20 mouse cellular contexts compared by ENCODE assay signal in the genomic region with DNA sequence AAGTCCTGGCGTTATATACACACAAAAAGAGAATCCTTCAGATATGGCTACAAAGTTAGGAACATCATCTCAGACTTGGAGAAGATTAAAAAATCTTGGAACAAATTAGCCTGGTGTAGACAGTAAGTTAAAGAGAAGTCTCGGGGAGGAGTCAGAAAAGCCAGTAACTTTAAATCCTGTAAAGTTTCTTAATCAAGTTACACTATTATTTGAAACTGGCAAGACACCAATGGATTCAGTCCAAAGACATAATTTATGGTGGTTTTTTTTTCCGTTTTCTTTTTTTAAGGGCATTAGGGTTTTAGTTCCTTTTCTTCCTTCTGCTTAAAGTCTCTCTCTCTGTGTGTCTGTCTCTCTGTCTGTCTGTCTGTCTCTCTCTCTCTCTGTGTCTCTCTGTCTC.
A peak's percentile ranks its signal among the peaks of the same experiment; 100 is the strongest.
DNase-seq lines count a peak whose midpoint lies in the region; ATAC-seq and TF ChIP-seq lines count a peak whose summit lies in the region.
"Had no signal": no experiment of that assay in that cellular context is flagged by ENCODE, and none has a peak within 500 bp of the region (broad histone marks: within the 10 kb centered on the region; RNA-seq: fewer than 3 reads in every experiment).

No protein-coding gene starts in this region.

- no peak overlapping the region for H3K4me2 ChIP-seq in intestine, embryonic 15.5 days (replicated peaks)
- H3K4me2 ChIP-seq in intestine, postnatal 0 days (replicated peaks; ENCODE audit: low read depth): no peak overlapping the region
- H3K4me2 ChIP-seq in lung, postnatal 0 days (replicated peaks; ENCODE audit: low read depth, low read length): no peak overlapping the region
- no peak overlapping the region for H3K4me2 ChIP-seq in embryonic facial prominence, embryonic 13.5 days
- H3K4me2 ChIP-seq in liver, embryonic 11.5 days: no peak overlapping the region
- H3K4me2 ChIP-seq: forebrain, embryonic 12.5 days; heart, embryonic 11.5 days; hindbrain, embryonic 15.5 days; liver, embryonic 12.5 days; midbrain, embryonic 12.5 days; neural tube, embryonic 15.5 days had no signal

- DNase-seq in lung, postnatal 0 days (ENCODE audit: low spot score): peak; percentile 49
- no peak for DNase-seq in lung, adult 18-20 months
- DNase-seq in layer of hippocampus, postnatal 36 days: no peak
- DNase-seq in liver, embryonic 11.5 days (ENCODE audit: low spot score): no peak
- DNase-seq: adrenal gland, postnatal 10 days; cerebellum, adult 18-20 months; cerebellum, postnatal 25 days; right cerebral cortex, adult 18-20 months; right cerebral cortex, postnatal 4 days; thymus, postnatal 14 days had no signal

- no peaks in the 10 kb centered on the region for H3K27me3 ChIP-seq in intestine, embryonic 15.5 days (replicated peaks)
- H3K27me3 ChIP-seq in intestine, postnatal 0 days (replicated peaks; ENCODE audit: control insufficient read depth, insufficient read depth, low read length): no peaks in the 10 kb centered on the region
- no peaks in the 10 kb centered on the region for H3K27me3 ChIP-seq in lung, postnatal 0 days (replicated peaks; ENCODE audit: insufficient read depth, low read length)
- H3K27me3 ChIP-seq in embryonic facial prominence, embryonic 13.5 days: peaks cover 15% of the 10 kb centered on the region
- H3K27me3 ChIP-seq in liver, embryonic 11.5 days (replicated peaks; ENCODE audit: control insufficient read depth, insufficient read depth, low read length): no peaks in the 10 kb centered on the region
- H3K27me3 ChIP-seq: liver, embryonic 12.5 days; midbrain, embryonic 12.5 days had no signal

- WGBS in intestine, embryonic 15.5 days: 59% methylated on average over 3 of the region's 3 CpGs
- WGBS in intestine, postnatal 0 days: 68% methylated on average over 3 of the region's 3 CpGs
- 58% methylated on average over 3 of the region's 3 CpGs for WGBS in lung, postnatal 0 days
- 61% methylated on average over 3 of the region's 3 CpGs for WGBS in embryonic facial prominence, embryonic 13.5 days
- 73% methylated on average over 3 of the region's 3 CpGs for WGBS in liver, embryonic 11.5 days

- no peaks in the 10 kb centered on the region for H3K9me3 ChIP-seq in intestine, embryonic 15.5 days
- no peaks in the 10 kb centered on the region for H3K9me3 ChIP-seq in intestine, postnatal 0 days (ENCODE audit: control insufficient read depth)
- H3K9me3 ChIP-seq in lung, postnatal 0 days (ENCODE audit: low read length): no peaks in the 10 kb centered on the region
- no peaks in the 10 kb centered on the region for H3K9me3 ChIP-seq in embryonic facial prominence, embryonic 13.5 days
- H3K9me3 ChIP-seq in liver, embryonic 11.5 days (ENCODE audit: control insufficient read depth, low read length): no peaks in the 10 kb centered on the region
- H3K9me3 ChIP-seq: forebrain, embryonic 12.5 days; hindbrain, embryonic 15.5 days; liver, embryonic 12.5 days; midbrain, embryonic 12.5 days; neural tube, embryonic 15.5 days had no signal

- H3K36me3 ChIP-seq in intestine, embryonic 15.5 days: no peaks in the 10 kb centered on the region
- H3K36me3 ChIP-seq in intestine, postnatal 0 days (ENCODE audit: control insufficient read depth, insufficient read depth): no peaks in the 10 kb centered on the region
- no peaks in the 10 kb centered on the region for H3K36me3 ChIP-seq in lung, postnatal 0 days (ENCODE audit: insufficient read depth, low read length)
- H3K36me3 ChIP-seq in embryonic facial prominence, embryonic 13.5 days: no peaks in the 10 kb centered on the region
- H3K36me3 ChIP-seq in liver, embryonic 11.5 days (ENCODE audit: control insufficient read depth, insufficient read depth, low read length): no peaks in the 10 kb centered on the region
- H3K36me3 ChIP-seq: forebrain, embryonic 12.5 days; hindbrain, embryonic 15.5 days; liver, embryonic 12.5 days; midbrain, embryonic 12.5 days; neural tube, embryonic 15.5 days had no signal

- ATAC-seq in intestine, embryonic 15.5 days: no peak
- ATAC-seq in intestine, postnatal 0 days: no peak
- ATAC-seq in lung, postnatal 0 days: no peak
- ATAC-seq in embryonic facial prominence, embryonic 13.5 days (ENCODE audit: insufficient number of reproducible peaks, insufficient read depth, low FRiP score, low TSS enrichment, low read depth): no peak
- ATAC-seq in liver, embryonic 11.5 days (replicated peaks; ENCODE audit: low FRiP score): no peak
- ATAC-seq: activated CD4-positive, CD25-positive, alpha-beta regulatory T cell, adult 4 months; liver, embryonic 12.5 days had no signal

- peak overlapping the region; percentile 48; the same call in 1 of the 2 replicates for H3K27ac ChIP-seq in intestine, embryonic 15.5 days
- no peak overlapping the region for H3K27ac ChIP-seq in intestine, postnatal 0 days (ENCODE audit: low read depth, low read length)
- no peak overlapping the region for H3K27ac ChIP-seq in lung, postnatal 0 days (ENCODE audit: low read length)
- peak overlapping the region; percentile 57 for H3K27ac ChIP-seq in embryonic facial prominence, embryonic 13.5 days
- no peak overlapping the region for H3K27ac ChIP-seq in liver, embryonic 11.5 days (ENCODE audit: low read depth, low read length)
- H3K27ac ChIP-seq: hindbrain, embryonic 15.5 days; liver, embryonic 12.5 days; midbrain, embryonic 12.5 days; neural tube, embryonic 15.5 days had no signal

- H3K4me1 ChIP-seq in intestine, embryonic 15.5 days (replicated peaks): peaks cover 29% of the 10 kb centered on the region
- 0 out of 2 replicates have a peak, but pooled peaks cover 4% of the 10 kb centered on the region for H3K4me1 ChIP-seq in intestine, postnatal 0 days (replicated peaks; ENCODE audit: control insufficient read depth, insufficient read depth, low read length)
- H3K4me1 ChIP-seq in lung, postnatal 0 days (ENCODE audit: insufficient read depth, low read depth, low read length): peaks cover 4% of the 10 kb centered on the region; the same call in 1 of the 2 replicates
- H3K4me1 ChIP-seq in embryonic facial prominence, embryonic 13.5 days: peaks cover 69% of the 10 kb centered on the region
- H3K4me1 ChIP-seq in liver, embryonic 11.5 days (replicated peaks; ENCODE audit: control insufficient read depth, insufficient read depth, low read length): peaks cover 3% of the 10 kb centered on the region

- H3K4me3 ChIP-seq in intestine, embryonic 15.5 days (replicated peaks): no peak overlapping the region
- H3K4me3 ChIP-seq in intestine, postnatal 0 days (ENCODE audit: low read depth, low read length): no peak overlapping the region
- no peak overlapping the region for H3K4me3 ChIP-seq in lung, postnatal 0 days (ENCODE audit: low read depth, low read length)
- no peak overlapping the region for H3K4me3 ChIP-seq in embryonic facial prominence, embryonic 13.5 days
- H3K4me3 ChIP-seq in liver, embryonic 11.5 days (ENCODE audit: low read depth, low read length): no peak overlapping the region
- H3K4me3 ChIP-seq: forebrain, embryonic 12.5 days; hindbrain, embryonic 15.5 days; liver, embryonic 12.5 days; midbrain, embryonic 12.5 days; neural tube, embryonic 15.5 days had no signal

- no peak overlapping the region for H3K9ac ChIP-seq in intestine, embryonic 15.5 days
- H3K9ac ChIP-seq in intestine, postnatal 0 days (ENCODE audit: low read depth, low read length): no peak overlapping the region
- no peak overlapping the region for H3K9ac ChIP-seq in lung, postnatal 0 days (replicated peaks; ENCODE audit: low read depth)
- no peak overlapping the region for H3K9ac ChIP-seq in embryonic facial prominence, embryonic 13.5 days
- no peak overlapping the region for H3K9ac ChIP-seq in liver, embryonic 11.5 days (ENCODE audit: low read depth, low read length)
- H3K9ac ChIP-seq: forebrain, embryonic 12.5 days; hindbrain, embryonic 15.5 days; liver, embryonic 12.5 days; midbrain, embryonic 12.5 days; neural tube, embryonic 15.5 days had no signal

- TF ChIP-seq CTCF in intestine, postnatal 0 days (IDR thresholded peaks at IDR 0.05; ENCODE audit: low read depth): no peak
- TF ChIP-seq CTCF in lung, postnatal 0 days (IDR thresholded peaks at IDR 0.05): no peak

- no peak for TF ChIP-seq EP300 in lung, postnatal 0 days (IDR thresholded peaks at IDR 0.05)

Comparison
In these comparisons a context has a peak if more than half of its experiments do, and no peak if none do; other contexts are left out.
1. H3K27ac ChIP-seq: peak in intestine, embryonic 15.5 days (single experiment) and embryonic facial prominence, embryonic 13.5 days (single experiment); none in intestine, postnatal 0 days (single experiment), lung, postnatal 0 days (single experiment) and liver, embryonic 11.5 days (single experiment).